Mouse (Mus musculus): ENCODE results near the gene Gpx3. TPM values are rescaled to one million over a fixed set of nuclear protein-coding genes. Genes with fewer than 3 reads are reported as not detected.
A peak's percentile ranks its signal among the peaks of the same experiment; 100 is the strongest.

Gene Gpx3
- polyA plus RNA-seq, 1 experiment from 2014 or later = 263 TPM

DNA sequence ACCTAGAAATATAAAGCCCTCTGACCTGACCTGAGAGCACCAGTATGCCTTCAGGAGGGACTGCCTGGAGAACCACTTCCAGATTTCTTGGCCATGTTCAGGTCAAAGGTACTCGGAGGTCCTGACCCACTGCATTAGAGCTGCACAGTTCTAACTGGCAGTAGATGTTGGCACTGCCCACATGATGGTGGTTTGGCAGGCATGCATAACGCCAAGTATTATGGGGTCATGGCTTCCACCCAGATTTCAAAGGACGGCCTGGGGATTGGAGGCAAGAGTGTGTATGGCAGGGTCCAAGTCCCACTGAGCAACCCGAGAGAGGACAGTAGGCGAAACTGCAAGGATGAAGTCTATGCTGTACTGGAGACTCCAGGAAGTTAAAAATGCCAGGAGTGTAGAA is 11.6 kb downstream of the Gpx3 start:
- ATAC-seq (replicated peaks; ENCODE audit: low FRiP score, low TSS enrichment, low read depth) (no peak), DNase-seq (ENCODE audit: low spot score) (no peak)
- Histone ChIP-seq H3K9ac (ENCODE audit: low read length) (no peak overlapping the region), H3K9me3 (ENCODE audit: control insufficient read depth, low read length) (no peaks in the 10 kb centered on the region), H3K4me1 (replicated peaks; ENCODE audit: control insufficient read depth, insufficient read depth, low read length) (no peaks in the 10 kb centered on the region), H3K27ac (ENCODE audit: low read depth) (no peak overlapping the region), H3K4me2 (ENCODE audit: low read length) (no peak overlapping the region), H3K27me3 (replicated peaks; ENCODE audit: control insufficient read depth, insufficient read depth, low read length) (no peaks in the 10 kb centered on the region), H3K4me3 (ENCODE audit: low read depth, low read length) (no peak overlapping the region), H3K36me3 (ENCODE audit: control insufficient read depth, insufficient read depth, low read length) (peaks cover 87% of the 10 kb centered on the region)
- WGBS = 92% methylated on average over 5 of the region's 5 CpGs

- no peak overlapping the region for H3K27ac ChIP-seq (ENCODE audit: low read depth)
- 94% methylated on average over 7 of the region's 7 CpGs for WGBS
- no peak overlapping the region for H3K4me2 ChIP-seq (ENCODE audit: low read length)
- peaks cover 74% of the 10 kb centered on the region for H3K36me3 ChIP-seq (ENCODE audit: control insufficient read depth, insufficient read depth, low read length)
- ATAC-seq (replicated peaks; ENCODE audit: low FRiP score, low TSS enrichment, low read depth) (no peak), DNase-seq (ENCODE audit: low spot score) (no peak)
- H3K9ac ChIP-seq (ENCODE audit: low read length) = no peak overlapping the region
- no peaks in the 10 kb centered on the region for H3K9me3 ChIP-seq (ENCODE audit: control insufficient read depth, low read length)
- H3K27me3 ChIP-seq (replicated peaks; ENCODE audit: control insufficient read depth, insufficient read depth, low read length) = no peaks in the 10 kb centered on the region
- no peak overlapping the region for H3K4me3 ChIP-seq (ENCODE audit: low read depth, low read length)
- H3K4me1 ChIP-seq (replicated peaks; ENCODE audit: control insufficient read depth, insufficient read depth, low read length) = peaks cover 12% of the 10 kb centered on the region; the same call in 1 of the 2 replicates
Observed at GRCm38 (mm10) chr11:54917461-54917860, 15.2 kb downstream of the Gpx3 start.

GRCm38 (mm10) chr11:54918273-54918672 is 16.0 kb downstream of the Gpx3 start:
- DNase-seq (ENCODE audit: low spot score) (no peak), ATAC-seq (replicated peaks; ENCODE audit: low FRiP score, low TSS enrichment, low read depth) (no peak)
- Histone ChIP-seq H3K27me3 (replicated peaks; ENCODE audit: control insufficient read depth, insufficient read depth, low read length) (no peaks in the 10 kb centered on the region), H3K4me3 (ENCODE audit: low read depth, low read length) (no peak overlapping the region), H3K4me2 (ENCODE audit: low read length) (no peak overlapping the region), H3K9ac (ENCODE audit: low read length) (no peak overlapping the region), H3K4me1 (replicated peaks; ENCODE audit: control insufficient read depth, insufficient read depth, low read length) (peaks cover 12% of the 10 kb centered on the region; the same call in 1 of the 2 replicates), H3K36me3 (ENCODE audit: control insufficient read depth, insufficient read depth, low read length) (peaks cover 76% of the 10 kb centered on the region), H3K27ac (ENCODE audit: low read depth) (no peak overlapping the region), H3K9me3 (ENCODE audit: control insufficient read depth, low read length) (no peaks in the 10 kb centered on the region)
- 92% methylated on average over 4 of the region's 4 CpGs for WGBS

DNA sequence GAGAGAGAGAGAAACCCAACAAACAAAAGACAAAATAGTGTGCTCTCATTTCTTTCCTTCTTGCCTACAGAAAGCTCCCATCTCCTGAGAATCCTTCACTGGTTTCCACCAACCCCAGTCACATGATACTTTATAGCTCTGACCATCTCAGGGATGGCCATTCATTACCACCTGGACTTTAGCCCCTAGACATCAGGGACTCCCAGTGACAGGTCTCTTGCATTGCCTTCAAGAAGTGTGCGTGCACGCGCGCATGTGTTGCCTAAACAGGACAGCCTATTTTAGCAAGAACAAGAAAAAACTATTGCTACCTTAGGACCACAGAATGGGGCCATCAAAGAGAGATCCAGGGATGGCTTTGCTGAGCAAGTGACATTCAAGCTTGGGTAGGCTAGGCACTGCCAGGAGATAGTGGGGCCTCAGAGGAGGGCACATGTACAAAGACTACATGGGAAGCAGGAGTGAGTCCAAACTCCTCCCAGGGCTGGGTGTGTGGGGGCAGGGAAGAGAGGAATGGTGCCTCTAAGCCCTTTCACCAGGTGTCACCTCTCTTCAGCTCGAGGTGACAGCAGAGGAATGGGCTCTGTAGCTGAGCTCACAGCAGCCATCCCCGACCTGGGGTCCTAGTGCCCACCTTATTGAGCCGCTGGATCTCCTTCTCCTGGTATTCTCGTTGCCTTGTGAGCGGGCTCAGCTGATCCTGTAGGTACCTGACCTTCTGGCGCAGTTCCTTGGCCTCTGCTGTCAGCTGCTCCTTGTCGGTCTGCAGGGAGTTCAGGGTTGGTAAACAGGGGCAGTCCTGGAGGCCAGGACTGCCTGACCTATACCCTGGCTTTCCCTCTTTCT is 18.1 kb downstream of the Gpx3 start:
- no peaks in the 10 kb centered on the region for H3K27me3 ChIP-seq (replicated peaks; ENCODE audit: control insufficient read depth, insufficient read depth, low read length)
- no peak overlapping the region for H3K4me2 ChIP-seq (ENCODE audit: low read length)
- H3K9me3 ChIP-seq (ENCODE audit: control insufficient read depth, low read length) = no peaks in the 10 kb centered on the region
- peaks cover 77% of the 10 kb centered on the region for H3K36me3 ChIP-seq (ENCODE audit: control insufficient read depth, insufficient read depth, low read length)
- 64% methylated on average over 11 of the region's 11 CpGs for WGBS
- peaks cover 12% of the 10 kb centered on the region; the same call in 1 of the 2 replicates for H3K4me1 ChIP-seq (replicated peaks; ENCODE audit: control insufficient read depth, insufficient read depth, low read length)
- H3K27ac ChIP-seq (ENCODE audit: low read depth) = 0 out of 2 replicates have a peak overlapping the region, but pooled peaks have one; percentile 19
- DNase-seq (ENCODE audit: low spot score) (no peak), ATAC-seq (replicated peaks; ENCODE audit: low FRiP score, low TSS enrichment, low read depth) (peak; percentile 67; the same call in 1 of the 2 replicates)
- 0 out of 2 replicates have a peak overlapping the region, but pooled peaks have one; percentile 3 for H3K9ac ChIP-seq (ENCODE audit: low read length)
- H3K4me3 ChIP-seq (ENCODE audit: low read depth, low read length) = no peak overlapping the region

GRCm38 (mm10) chr11:54920973-54921580 is 18.8 kb downstream of the Gpx3 start:
- Histone ChIP-seq H3K27me3 (replicated peaks; ENCODE audit: control insufficient read depth, insufficient read depth, low read length) (no peaks in the 10 kb centered on the region), H3K9me3 (ENCODE audit: control insufficient read depth, low read length) (no peaks in the 10 kb centered on the region), H3K9ac (ENCODE audit: low read length) (0 out of 2 replicates have a peak overlapping the region, but pooled peaks have one; percentile 3), H3K4me2 (ENCODE audit: low read length) (no peak overlapping the region), H3K4me3 (ENCODE audit: low read depth, low read length) (no peak overlapping the region), H3K4me1 (replicated peaks; ENCODE audit: control insufficient read depth, insufficient read depth, low read length) (peaks cover 12% of the 10 kb centered on the region; the same call in 1 of the 2 replicates), H3K36me3 (ENCODE audit: control insufficient read depth, insufficient read depth, low read length) (peaks cover 78% of the 10 kb centered on the region), H3K27ac (ENCODE audit: low read depth) (peak overlapping the region; percentile 47; the same call in 1 of the 2 replicates)
- DNase-seq (ENCODE audit: low spot score) (no peak), ATAC-seq (replicated peaks; ENCODE audit: low FRiP score, low TSS enrichment, low read depth) (no peak)
- 60% methylated on average over 6 of the region's 6 CpGs for WGBS

DNA sequence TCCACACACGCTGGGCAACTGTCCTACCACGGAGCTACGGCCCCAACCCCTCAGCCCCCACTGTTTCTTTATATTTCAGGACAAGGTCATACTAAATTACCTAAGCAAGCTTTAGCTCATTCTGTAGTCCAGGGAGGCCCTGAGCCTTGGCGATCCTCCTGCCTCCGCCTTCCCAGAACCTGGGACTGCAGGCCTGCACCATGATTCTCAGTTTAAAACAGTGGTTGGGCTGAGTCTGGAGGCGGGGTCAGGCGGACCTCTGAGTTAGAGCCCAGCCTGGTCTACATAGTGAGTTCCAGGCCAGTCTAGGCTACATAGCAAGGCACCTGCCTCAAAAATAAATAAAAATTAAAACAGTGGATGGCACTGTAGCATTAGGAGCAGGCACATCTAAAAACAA is 19.5 kb downstream of the Gpx3 start:
- Histone ChIP-seq H3K9ac (ENCODE audit: low read length) (no peak overlapping the region), H3K27me3 (replicated peaks; ENCODE audit: control insufficient read depth, insufficient read depth, low read length) (no peaks in the 10 kb centered on the region), H3K36me3 (ENCODE audit: control insufficient read depth, insufficient read depth, low read length) (peaks cover 79% of the 10 kb centered on the region), H3K9me3 (ENCODE audit: control insufficient read depth, low read length) (no peaks in the 10 kb centered on the region), H3K4me2 (ENCODE audit: low read length) (no peak overlapping the region), H3K4me1 (replicated peaks; ENCODE audit: control insufficient read depth, insufficient read depth, low read length) (peaks cover 12% of the 10 kb centered on the region; the same call in 1 of the 2 replicates), H3K4me3 (ENCODE audit: low read depth, low read length) (no peak overlapping the region), H3K27ac (ENCODE audit: low read depth) (peak overlapping the region; percentile 47)
- 41% methylated on average over 7 of the region's 7 CpGs for whole genome bisulfite sequencing
- DNase-seq (ENCODE audit: low spot score) (no peak), ATAC-seq (replicated peaks; ENCODE audit: low FRiP score, low TSS enrichment, low read depth) (no peak)

DNA sequence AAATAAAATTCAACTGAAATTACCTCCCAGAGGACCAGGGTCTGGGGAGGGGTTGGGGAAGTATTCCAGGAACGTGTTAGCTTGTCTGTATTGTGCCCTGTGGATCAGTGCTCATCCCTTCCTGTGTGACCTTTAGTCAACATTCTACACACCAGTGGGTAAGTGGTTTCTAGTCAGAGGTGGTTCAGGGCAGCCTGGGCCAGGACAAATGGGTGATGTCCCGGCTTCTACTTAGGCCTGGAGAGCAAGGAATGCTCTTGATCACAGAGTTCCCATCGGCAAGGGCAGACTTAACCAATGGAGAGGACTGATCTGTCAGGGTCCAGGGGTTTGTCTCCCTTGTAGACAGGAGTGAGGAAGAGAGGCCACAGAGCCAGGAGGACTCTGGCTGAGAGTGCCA is 20.2 kb downstream of the Gpx3 start:
- Histone ChIP-seq H3K9ac (ENCODE audit: low read length) (no peak overlapping the region), H3K27ac (ENCODE audit: low read depth) (no peak overlapping the region), H3K36me3 (ENCODE audit: control insufficient read depth, insufficient read depth, low read length) (peaks cover 80% of the 10 kb centered on the region), H3K4me2 (ENCODE audit: low read length) (no peak overlapping the region), H3K4me1 (replicated peaks; ENCODE audit: control insufficient read depth, insufficient read depth, low read length) (peaks cover 12% of the 10 kb centered on the region; the same call in 1 of the 2 replicates), H3K9me3 (ENCODE audit: control insufficient read depth, low read length) (no peaks in the 10 kb centered on the region), H3K27me3 (replicated peaks; ENCODE audit: control insufficient read depth, insufficient read depth, low read length) (no peaks in the 10 kb centered on the region), H3K4me3 (ENCODE audit: low read depth, low read length) (no peak overlapping the region)
- no peak for DNase-seq (ENCODE audit: low spot score)
- WGBS = 85% methylated on average over 3 of the region's 3 CpGs
- no peak for ATAC-seq (replicated peaks; ENCODE audit: low FRiP score, low TSS enrichment, low read depth)

- 93% methylated on average over 14 of the region's 14 CpGs for WGBS
- no peaks in the 10 kb centered on the region for H3K9me3 ChIP-seq (ENCODE audit: control insufficient read depth, low read length)
- H3K4me1 ChIP-seq (replicated peaks; ENCODE audit: control insufficient read depth, insufficient read depth, low read length) = peaks cover 12% of the 10 kb centered on the region; the same call in 1 of the 2 replicates
- ATAC-seq (replicated peaks; ENCODE audit: low FRiP score, low TSS enrichment, low read depth) (no peak), DNase-seq (ENCODE audit: low spot score) (no peak)
- no peak overlapping the region for H3K4me3 ChIP-seq (ENCODE audit: low read depth, low read length)
- no peaks in the 10 kb centered on the region for H3K27me3 ChIP-seq (replicated peaks; ENCODE audit: control insufficient read depth, insufficient read depth, low read length)
- no peak overlapping the region for H3K4me2 ChIP-seq (ENCODE audit: low read length)
- H3K9ac ChIP-seq (ENCODE audit: low read length) = no peak overlapping the region
- H3K36me3 ChIP-seq (ENCODE audit: control insufficient read depth, insufficient read depth, low read length) = peaks cover 79% of the 10 kb centered on the region
- H3K27ac ChIP-seq (ENCODE audit: low read depth) = no peak overlapping the region
Observed at GRCm38 (mm10) chr11:54924145-54924544, 21.9 kb downstream of the Gpx3 start.
